Comparison of ENCODE assay signal across 8 mouse cellular contexts in the genomic region with DNA sequence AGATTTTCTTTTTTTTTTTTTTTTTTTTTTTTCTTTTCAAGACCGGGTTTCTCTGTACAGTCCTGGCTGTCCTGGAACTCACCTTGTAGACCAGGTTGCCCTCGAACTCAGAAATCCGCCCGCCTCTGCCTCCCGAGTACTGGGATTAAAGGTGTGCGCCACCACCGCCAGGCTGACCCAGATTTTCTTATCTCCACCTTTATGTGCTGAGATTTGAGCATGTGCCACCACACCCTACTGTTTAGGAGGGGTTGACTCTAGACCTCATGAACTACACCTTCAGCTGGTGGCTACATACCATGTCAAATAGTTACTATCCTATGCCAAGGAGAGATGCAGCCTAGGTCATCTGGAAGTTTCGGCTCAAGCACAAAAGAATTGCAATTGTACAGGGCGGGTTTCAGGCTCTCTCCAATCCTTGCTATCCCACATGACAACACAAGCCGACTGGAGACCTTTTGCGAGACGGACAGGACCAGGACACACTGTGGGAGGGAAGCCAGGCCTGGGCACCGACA. TPM values are rescaled to one million over a fixed set of nuclear protein-coding genes. Genes with fewer than 3 reads are reported as not detected.
A peak's percentile ranks its signal among the peaks of the same experiment; 100 is the strongest.
DNase-seq lines count a peak whose midpoint lies in the region; ATAC-seq and TF ChIP-seq lines count a peak whose summit lies in the region.

No protein-coding gene starts in this region.

- H3K9ac ChIP-seq in hindbrain, embryonic 12.5 days, result peak overlapping the region; percentile 78
- peak overlapping the region; percentile 66 for H3K9ac ChIP-seq in midbrain, embryonic 14.5 days (replicated peaks; ENCODE audit: low read length)

- no peak for TF ChIP-seq CTCF in layer of hippocampus, adult 2 months (conservative IDR thresholded peaks at IDR 0.05)

- H3K4me1 ChIP-seq in hindbrain, embryonic 12.5 days, result peaks cover 32% of the 10 kb centered on the region
- peaks cover 10% of the 10 kb centered on the region for H3K4me1 ChIP-seq in midbrain, embryonic 14.5 days (ENCODE audit: control insufficient read depth, insufficient read depth, low read length)

- H3K4me3 ChIP-seq in layer of hippocampus, adult 2 months, result peak overlapping the region; percentile 87
- H3K4me3 ChIP-seq in hindbrain, embryonic 12.5 days, result peak overlapping the region; percentile 64
- peak overlapping the region; percentile 60 for H3K4me3 ChIP-seq in midbrain, embryonic 14.5 days (replicated peaks; ENCODE audit: low read depth, low read length)

- H3K36me3 ChIP-seq in hindbrain, embryonic 12.5 days, result peaks cover 57% of the 10 kb centered on the region
- peaks cover 43% of the 10 kb centered on the region for H3K36me3 ChIP-seq in midbrain, embryonic 14.5 days (ENCODE audit: control insufficient read depth, insufficient read depth, low read length)

- ATAC-seq in hindbrain, embryonic 12.5 days (ENCODE audit: low FRiP score), result peak; percentile 32; the same call in 1 of the 2 replicates
- ATAC-seq in midbrain, embryonic 14.5 days (ENCODE audit: low FRiP score, low TSS enrichment), result 0 out of 2 replicates have a peak, but pooled peaks have one; percentile 29

- H3K27me3 ChIP-seq in hindbrain, embryonic 12.5 days, result no peaks in the 10 kb centered on the region
- no peaks in the 10 kb centered on the region for H3K27me3 ChIP-seq in midbrain, embryonic 14.5 days (ENCODE audit: control insufficient read depth, insufficient read depth, low read length)

- no peak for DNase-seq in layer of hippocampus, adult 2 months (ENCODE audit: low spot score in 2 of 2)
- no peak for DNase-seq in layer of hippocampus, postnatal 36 days
- DNase-seq in brain, adult 2 months (ENCODE audit: low read depth, low spot score), result peak; percentile 60
- DNase-seq in midbrain, embryonic 14.5 days, result no peak
- no peak for DNase-seq in adrenal gland, adult 8-10 months
- DNase-seq in gastrocnemius, adult 18-20 months (ENCODE audit: low spot score), result no peak
- DNase-seq in spleen, postnatal 14 days (ENCODE audit: low spot score in 2 of 2), result no peak

- H3K4me2 ChIP-seq in hindbrain, embryonic 12.5 days (replicated peaks), result peak overlapping the region; percentile 87
- H3K4me2 ChIP-seq in midbrain, embryonic 14.5 days (ENCODE audit: low read length), result peak overlapping the region; percentile 89

- H3K9me3 ChIP-seq in hindbrain, embryonic 12.5 days (replicated peaks), result no peaks in the 10 kb centered on the region
- H3K9me3 ChIP-seq in midbrain, embryonic 14.5 days (ENCODE audit: control insufficient read depth, low read length), result no peaks in the 10 kb centered on the region

- 47% methylated on average over 13 of the region's 13 CpGs for WGBS in hindbrain, embryonic 12.5 days
- WGBS in midbrain, embryonic 14.5 days, result 48% methylated on average over 13 of the region's 13 CpGs

- H3K27ac ChIP-seq in layer of hippocampus, adult 2 months, result peak overlapping the region; percentile 92
- H3K27ac ChIP-seq in hindbrain, embryonic 12.5 days, result peak overlapping the region; percentile 88
- H3K27ac ChIP-seq in midbrain, embryonic 14.5 days (replicated peaks; ENCODE audit: low read depth, low read length), result peak overlapping the region; percentile 82; the same call in 1 of the 2 replicates

RNA-seq across cellular contexts. Expression of a gene that starts 1.3 kb away (rescaled TPM):
- 100 to 1,000 TPM in 1 of 2 experiments, 10 to 100 TPM in 1; 80.1 to 110 TPM for total RNA-seq in layer of hippocampus, adult 2 months (2021)
- 10 to 100 TPM; 77.8 to 91.6 TPM for total RNA-seq in layer of hippocampus, postnatal 36 days (2021)
- polyA plus RNA-seq in hindbrain, embryonic 12.5 days (2016; fragmentation: Nextera tagmentation; extraction: Ambion mirVana), result 118 and 124 TPM in 2 replicates
- 75.8 and 79.0 TPM in 2 replicates for polyA plus RNA-seq in midbrain, embryonic 14.5 days (2014; fragmentation: Nextera tagmentation; extraction: Ambion mirVana)
- total RNA-seq in adrenal gland, adult 8-10 months (2022), result 100 to 1,000 TPM; 422 to 501 (median 468) TPM
- 100 to 1,000 TPM; 569 to 638 TPM for total RNA-seq in gastrocnemius, adult 18-20 months (2021)

RNA-seq across cellular contexts. Expression of a gene that starts 13.3 kb away (rescaled TPM):
- 100 to 1,000 TPM in 1 of 2 experiments, 10 to 100 TPM in 1; 96.8 to 111 TPM for total RNA-seq in layer of hippocampus, adult 2 months (2021)
- total RNA-seq in layer of hippocampus, postnatal 36 days (2021), result 100 to 1,000 TPM; 123 to 125 TPM
- polyA plus RNA-seq in hindbrain, embryonic 12.5 days (2016; fragmentation: Nextera tagmentation; extraction: Ambion mirVana), result 327 and 355 TPM in 2 replicates
- 269 and 321 TPM in 2 replicates for polyA plus RNA-seq in midbrain, embryonic 14.5 days (2014; fragmentation: Nextera tagmentation; extraction: Ambion mirVana)
- 100 to 1,000 TPM in 1 of 4 experiments, 10 to 100 TPM in 3; 71.9 to 117 (median 88.3) TPM for total RNA-seq in adrenal gland, adult 8-10 months (2022)
- 10 to 100 TPM; 10.2 to 16.0 TPM for total RNA-seq in gastrocnemius, adult 18-20 months (2021)

RNA-seq across cellular contexts. Expression of a gene that starts 13.5 kb away (rescaled TPM):
- 10 to 100 TPM; 68.7 to 75.0 TPM for total RNA-seq in layer of hippocampus, adult 2 months (2021)
- 10 to 100 TPM; 56.9 to 82.9 TPM for total RNA-seq in layer of hippocampus, postnatal 36 days (2021)
- polyA plus RNA-seq in hindbrain, embryonic 12.5 days (2016; fragmentation: Nextera tagmentation; extraction: Ambion mirVana), result 172 and 210 TPM in 2 replicates
- polyA plus RNA-seq in midbrain, embryonic 14.5 days (2014; fragmentation: Nextera tagmentation; extraction: Ambion mirVana), result 439 and 597 TPM in 2 replicates
- 10 to 100 TPM; 36.1 to 56.6 (median 44.8) TPM for total RNA-seq in adrenal gland, adult 8-10 months (2022)
- total RNA-seq in gastrocnemius, adult 18-20 months (2021), result 10 to 100 TPM in 1 of 2 experiments, 1 to 10 TPM in 1; 10.0 to 11.6 TPM

RNA-seq across cellular contexts. Expression of a gene that starts 41.1 kb away (rescaled TPM):
- 100 to 1,000 TPM; 213 to 217 TPM for total RNA-seq in layer of hippocampus, adult 2 months (2021)
- total RNA-seq in layer of hippocampus, postnatal 36 days (2021), result 100 to 1,000 TPM; 217 to 221 TPM
- polyA plus RNA-seq in hindbrain, embryonic 12.5 days (2016; fragmentation: Nextera tagmentation; extraction: Ambion mirVana), result 119 and 123 TPM in 2 replicates
- 112 and 140 TPM in 2 replicates for polyA plus RNA-seq in midbrain, embryonic 14.5 days (2014; fragmentation: Nextera tagmentation; extraction: Ambion mirVana)
- 100 to 1,000 TPM in 2 of 4 experiments, 10 to 100 TPM in 2; 93.5 to 138 (median 115) TPM for total RNA-seq in adrenal gland, adult 8-10 months (2022)
- 100 to 1,000 TPM; 134 to 170 TPM for total RNA-seq in gastrocnemius, adult 18-20 months (2021)

Comparison
In these comparisons a context has a peak if more than half of its experiments do, and no peak if none do; other contexts are left out.
1. RNA of a gene that starts 13.3 kb away (total RNA-seq): 123 to 125 TPM in layer of hippocampus, postnatal 36 days, 96.8 to 111 TPM in layer of hippocampus, adult 2 months and 71.9 to 117 TPM in adrenal gland, adult 8-10 months; 10.2 to 16.0 TPM in gastrocnemius, adult 18-20 months; every median in the first group is over 4 times any median in the second.
2. Peak in every context shown above with its lines, with median percentiles within 50 percentile points of each other: H3K27ac ChIP-seq and H3K4me3 ChIP-seq.